Mouse (Mus musculus) hematopoietic stem cell, adult 5-6 weeks (primary cell): ENCODE measurements around the gene Zfp985. TPM values are rescaled to one million over a fixed set of nuclear protein-coding genes. Genes with fewer than 3 reads are reported as not detected.
A peak's percentile ranks its signal among the peaks of the same experiment; 100 is the strongest.
"Not testable (repeated sequence)": the region's sequence is repeated elsewhere in the genome, so short reads cannot be mapped to it uniquely, and the experiment has no call there.

ENCODE experiments used
- ATAC-seq, 2 experiments: fragments of 125-278 bp in 1 of 2; replicated peaks in 1 of 2; 2 replicates each; pipeline ENCODE4 v1.8.0; 2016 to 2017; ENCODE audit warnings: inconsistent platforms in 2 of 2, mild to moderate bottlenecking in 2 of 2, moderate number of reproducible peaks in 2 of 2, low read depth in 1 of 2, moderate TSS enrichment in 1 of 2; ENCODE audit not compliant: low FRiP score in 2 of 2, poor library complexity in 2 of 2, severe bottlenecking in 2 of 2, insufficient read depth in 1 of 2, low TSS enrichment in 1 of 2
- total RNA-seq: library from RNA; stranded (forward); fragments of 172-1452, 232-1000 nt; gene quantifications from 2 replicates; pipeline ENCODE4 v1.2.3, GENCODE M21; 2017

The Zfp985 gene
- total RNA-seq, 1 experiment from 2014 or later, result 0.60 TPM

GRCm38 (mm10) chr4:147594630-147595029 lies 41.6 kb downstream of the Zfp985 start:
- ATAC-seq, result not testable (repeated sequence)

GRCm38 (mm10) chr4:147597685-147598084 lies 44.6 kb downstream of the Zfp985 start:
- no peak for ATAC-seq

GRCm38 (mm10) chr4:147598831-147599230 lies 45.8 kb downstream of the Zfp985 start:
- ATAC-seq, result 0 out of 4 replicates have a peak, but pooled peaks of 1 of the 2 experiments have one; percentile 17

GRCm38 (mm10) chr4:147601881-147602280 lies 48.8 kb downstream of the Zfp985 start:
- ATAC-seq, result no peak

- ATAC-seq, result no peak
These were observed 50.7 kb downstream of the Zfp985 start for GRCm38 (mm10) chr4:147603806-147604205.

DNA sequence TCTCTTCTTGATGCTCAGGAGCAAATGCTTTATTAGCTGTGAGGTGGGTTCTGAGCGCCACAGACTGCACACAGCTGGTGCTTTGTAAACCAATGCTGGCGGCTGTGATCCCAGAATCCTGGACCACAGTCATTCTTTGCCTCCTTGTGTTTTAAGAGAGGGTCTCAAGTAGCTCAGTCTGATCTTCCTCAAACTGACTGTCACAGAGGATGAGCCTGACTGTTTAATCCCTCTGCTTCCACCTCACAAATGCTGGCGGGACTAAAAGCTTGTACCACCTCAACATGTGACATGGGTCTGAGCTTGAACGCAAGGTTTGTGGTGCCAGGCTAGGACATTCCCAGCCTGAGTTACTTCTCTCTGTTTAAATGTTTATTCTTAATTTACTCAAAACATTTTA lies 52.4 kb downstream of the Zfp985 start:
- no peak for ATAC-seq

DNA sequence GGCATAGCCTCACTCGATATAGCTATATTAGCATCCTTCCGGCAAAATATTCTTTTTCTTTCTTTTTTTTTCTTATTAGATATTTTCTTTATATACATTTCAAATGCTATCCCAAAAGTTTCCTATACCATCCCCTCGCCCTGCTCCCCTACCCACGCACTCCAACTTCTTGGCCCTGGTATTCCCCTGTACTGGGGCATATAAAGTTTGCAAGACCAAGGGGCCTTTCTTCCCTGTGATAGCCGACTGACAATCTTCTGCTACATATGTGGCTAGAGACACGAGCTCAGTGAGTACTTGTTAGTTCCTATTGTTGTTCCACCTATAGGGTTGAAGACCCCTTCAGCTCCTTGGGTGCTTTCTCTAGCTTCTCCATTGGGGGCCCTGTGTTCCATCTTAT lies 53.4 kb downstream of the Zfp985 start:
- ATAC-seq, result not testable (repeated sequence)

DNA sequence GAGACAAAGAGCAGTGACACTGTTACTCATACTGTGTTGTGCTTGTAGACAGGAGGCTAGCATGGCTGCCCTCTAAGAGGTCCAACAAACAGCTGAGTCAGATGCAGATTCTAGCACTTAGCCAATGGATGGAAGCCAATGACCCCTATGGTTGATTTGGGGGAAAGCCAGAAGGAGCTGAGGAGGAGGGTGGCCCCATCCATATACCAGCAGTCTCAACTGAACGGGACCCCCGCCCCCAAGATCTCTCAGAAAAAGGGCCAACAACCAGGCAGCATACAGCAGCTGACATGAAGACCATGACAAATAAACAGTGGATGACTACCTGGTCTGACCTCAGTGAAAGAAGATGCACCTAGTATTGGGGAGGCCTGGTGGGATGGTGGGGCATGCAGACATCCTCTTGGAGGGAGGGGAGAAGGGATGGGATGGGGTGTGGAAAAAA lies 80.8 kb downstream of the Zfp985 start:
- ATAC-seq, result peak; percentile 56 to 69; a peak in 2 of 4 replicates

Other genes starting within 250 kb of the Zfp985 start
- 0.31 and 0.45 TPM in 2 replicates for gene Zfp988, start 247.6 kb upstream of the Zfp985 start, total RNA-seq
- not detected in 2 replicates for gene Zfp978, start 192.0 kb upstream of the Zfp985 start, total RNA-seq
- gene Zfp982, start 60.9 kb upstream of the Zfp985 start, total RNA-seq, result 26.9 and 32.5 TPM in 2 replicates
- gene Gm16503, start 13.1 kb upstream of the Zfp985 start, total RNA-seq, result 2.8 and 4.3 TPM in 2 replicates
- 7.6 and 13.1 TPM in 2 replicates for gene Zfp979, start 89.2 kb downstream of the Zfp985 start, total RNA-seq
- 0.69 and 1.0 TPM in 2 replicates for gene Zfp534, start 149.3 kb downstream of the Zfp985 start, total RNA-seq